Mouse (Mus musculus) gastrocnemius, adult 2 months (tissue): ENCODE measurements around the gene Fam57b. TPM values are rescaled to one million over a fixed set of nuclear protein-coding genes. Genes with fewer than 3 reads are reported as not detected.
A peak's percentile ranks its signal among the peaks of the same experiment; 100 is the strongest.

Experiments
- DNase-seq: peaks from one replicate; pipeline ENCODE4 v3.0.0; 2022
- H3K27ac ChIP-seq: fragments of 200-600 bp; 2 replicates; pipeline ENCODE4 v1.8.1; 2022; ENCODE audit warnings: mild to moderate bottlenecking
- H3K4me3 ChIP-seq: fragments of 200-600 bp; 2 replicates; pipeline ENCODE4 v1.8.1; 2022; ENCODE audit warnings: mild to moderate bottlenecking, moderate library complexity
- CTCF ChIP-seq: fragments of 200-600 bp; IDR thresholded peaks from 2 replicates; pipeline ENCODE4 v1.8.1; 2022; ENCODE audit warnings: antibody characterized with exemption, mild to moderate bottlenecking, moderate library complexity
- intact Hi-C: fragments of 180-260 bp; cut with DNase I; formaldehyde crosslinking; loops from one replicate; pipeline ENCODE4 v1.15.1; 2025
- total RNA-seq, 2 experiments: library from RNA; stranded (reverse); gene quantifications; 2 replicates each; pipeline ENCODE4 v1.2.3; 2021

Gene Fam57b
- total RNA-seq, 2 experiments from 2014 or later, result 61.1 to 64.6 TPM

GRCm38 (mm10) chr7:126822741-126823140, 25.3 kb downstream of the Fam57b start:
- TF ChIP-seq CTCF, result no peak
- intact Hi-C loops, result loop anchor here (5.0 kb wide), 3 partner anchors 40 to 205 kb away; partner anchors contain the start of genes Hirip3, Ino80e, Maz and Taok2
- DNase-seq, result peak; percentile 48
- Histone ChIP-seq H3K27ac (peak overlapping the region; percentile 87), H3K4me3 (peak overlapping the region; percentile 80)

- TF ChIP-seq CTCF, result no peak
- intact Hi-C loops, result loop anchor here (5.0 kb wide), 3 partner anchors 39 to 204 kb away; partner anchors contain the start of genes Hirip3, Ino80e, Maz and Taok2
- peak overlapping the region; percentile 80 for H3K4me3 ChIP-seq
- DNase-seq, result peak; percentile 43
- H3K27ac ChIP-seq, result peak overlapping the region; percentile 87
Measured at GRCm38 (mm10) chr7:126823202-126823711, 25.8 kb downstream of the Fam57b start.

GRCm38 (mm10) chr7:126823940-126824339, 26.5 kb downstream of the Fam57b start:
- DNase-seq, result no peak
- peak overlapping the region; percentile 80 for H3K4me3 ChIP-seq
- peak overlapping the region; percentile 87 for H3K27ac ChIP-seq
- intact Hi-C loops, result loop anchor here (5.0 kb wide), 3 partner anchors 38 to 203 kb away; partner anchors contain the start of genes Hirip3, Ino80e, Maz and Taok2
- no peak for TF ChIP-seq CTCF

GRCm38 (mm10) chr7:126825403-126825802, 27.9 kb downstream of the Fam57b start:
- peak; percentile 48 for DNase-seq
- Histone ChIP-seq H3K27ac (peak overlapping the region; percentile 87; the same call in 1 of the 2 replicates), H3K4me3 (peak overlapping the region; percentile 32)
- intact Hi-C loops, result no loop called here
- TF ChIP-seq CTCF, result no peak

- Histone ChIP-seq H3K27ac (no peak overlapping the region), H3K4me3 (peak overlapping the region; percentile 32; the same call in 1 of the 2 replicates)
- intact Hi-C loops, result no loop called here
- no peak for DNase-seq
- no peak for TF ChIP-seq CTCF
Measured at GRCm38 (mm10) chr7:126825952-126826351, 28.5 kb downstream of the Fam57b start.

GRCm38 (mm10) chr7:126831539-126831938, 34.1 kb downstream of the Fam57b start, which contains the start of gene 4930451I11Rik:
4930451I11Rik (minus strand) TSS chr7:126831639.
- peak within 1 kb of the TSS; percentile 55 for H3K4me3 ChIP-seq
- no peak for TF ChIP-seq CTCF
- intact Hi-C loops, result no loop called here

GRCm38 (mm10) chr7:126832036-126832598, 34.6 kb downstream of the Fam57b start:
- TF ChIP-seq CTCF, result peak; percentile 85
- H3K4me3 ChIP-seq, result peak overlapping the region; percentile 55
- peak; percentile 83 for DNase-seq
- intact Hi-C loops, result loop anchor here (2.0 kb wide), 1 partner anchor 273 kb away; no protein-coding TSS in a partner anchor
- H3K27ac ChIP-seq, result 0 out of 2 replicates have a peak overlapping the region, but pooled peaks have one; percentile 0

More at GRCm38 (mm10) chr7:126831539-126831938, 34.1 kb downstream of the Fam57b start, which contains the start of gene 4930451I11Rik:
- H3K27ac ChIP-seq, result 0 out of 2 replicates have a peak within 1 kb of the TSS, but pooled peaks have one; percentile 0
- DNase-seq, result no peak

GRCm38 (mm10) chr7:126833294-126833693, 35.8 kb downstream of the Fam57b start:
- Histone ChIP-seq H3K4me3 (no peak overlapping the region), H3K27ac (no peak overlapping the region)
- no peak for DNase-seq
- TF ChIP-seq CTCF, result no peak
- intact Hi-C loops, result loop anchor here (2.0 kb wide), 1 partner anchor 272 kb away; no protein-coding TSS in a partner anchor

GRCm38 (mm10) chr7:126843276-126843675, 45.8 kb downstream of the Fam57b start:
- Histone ChIP-seq H3K4me3 (no peak overlapping the region), H3K27ac (no peak overlapping the region)
- intact Hi-C loops, result no loop called here
- no peak for TF ChIP-seq CTCF
- no peak for DNase-seq

GRCm38 (mm10) chr7:126845516-126845915, 48.0 kb downstream of the Fam57b start:
- TF ChIP-seq CTCF, result no peak
- intact Hi-C loops, result no loop called here
- Histone ChIP-seq H3K4me3 (no peak overlapping the region), H3K27ac (no peak overlapping the region)
- no peak for DNase-seq

- no peak for DNase-seq
- peak within 1 kb of the TSS; percentile 74 for H3K4me3 ChIP-seq
- no peak within 1 kb of the TSS for H3K27ac ChIP-seq
- TF ChIP-seq CTCF, result no peak
- intact Hi-C loops, result no loop called here
Measured at GRCm38 (mm10) chr7:126847116-126847420, 49.6 kb downstream of the Fam57b start, which contains the start of gene Doc2a. Doc2a (plus strand) TSS chr7:126847416.

GRCm38 (mm10) chr7:126847421-126848398, 50.2 kb downstream of the Fam57b start:
- no peak for TF ChIP-seq CTCF
- Histone ChIP-seq H3K4me3 (peak overlapping the region; percentile 74), H3K27ac (no peak overlapping the region)
- peak; percentile 40 for DNase-seq
- intact Hi-C loops, result no loop called here

GRCm38 (mm10) chr7:126848794-126849193, 51.3 kb downstream of the Fam57b start:
- intact Hi-C loops, result no loop called here
- TF ChIP-seq CTCF, result no peak
- DNase-seq, result no peak
- H3K4me3 ChIP-seq, result no peak overlapping the region
- no peak overlapping the region for H3K27ac ChIP-seq
